Mouse (Mus musculus): Measurements from ENCODE around the gene Pip4k2a.

Pip4k2a gene

DNA sequence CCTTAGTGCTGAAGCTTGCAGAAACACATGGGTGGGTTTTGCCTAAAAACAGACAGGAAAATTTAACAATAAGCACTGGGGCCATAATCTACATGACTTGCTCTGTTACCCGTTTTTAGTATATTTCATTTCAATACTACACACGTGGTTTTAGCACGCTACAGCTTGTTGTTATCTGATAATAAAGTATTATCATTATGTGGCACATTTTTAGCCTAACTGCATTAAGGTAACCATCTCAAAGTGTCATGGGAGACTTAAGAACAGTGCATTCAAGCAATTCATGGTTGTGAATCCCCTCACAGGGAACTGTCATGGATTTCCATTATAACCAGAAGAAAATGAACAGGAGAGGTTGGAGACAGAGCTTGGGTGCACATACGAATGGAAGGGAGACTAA is 43.5 kb downstream of the Pip4k2a start:
- no peak for DNase-seq

DNA sequence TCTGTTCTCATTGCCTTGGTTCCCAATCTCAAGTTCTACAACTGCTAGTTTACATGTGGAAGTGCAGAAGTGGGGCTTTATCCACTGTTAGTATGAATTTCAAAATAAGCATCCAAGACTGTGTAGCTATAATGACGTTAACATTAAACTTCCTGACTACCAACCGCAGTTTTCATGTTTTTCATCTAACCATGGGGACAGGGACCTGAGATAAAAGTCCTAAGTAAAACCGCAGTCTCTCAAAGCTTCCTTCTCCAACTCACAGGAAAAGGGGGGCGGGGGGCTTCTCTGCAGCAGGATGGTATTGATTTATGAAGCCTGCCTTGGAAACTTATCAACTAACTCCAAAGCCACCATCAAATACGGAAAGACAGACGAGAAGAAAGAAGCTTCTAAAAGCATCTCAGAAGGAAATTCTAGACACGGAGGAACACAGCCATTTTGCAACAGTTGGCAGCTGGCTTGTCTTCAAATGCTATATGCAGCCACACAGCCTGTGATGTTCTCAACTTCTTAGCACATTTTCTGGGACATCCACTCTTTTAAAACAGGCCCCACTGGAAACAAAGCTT is 45.7 kb downstream of the Pip4k2a start:
- peak; percentile 50 to 66 for DNase-seq

DNA sequence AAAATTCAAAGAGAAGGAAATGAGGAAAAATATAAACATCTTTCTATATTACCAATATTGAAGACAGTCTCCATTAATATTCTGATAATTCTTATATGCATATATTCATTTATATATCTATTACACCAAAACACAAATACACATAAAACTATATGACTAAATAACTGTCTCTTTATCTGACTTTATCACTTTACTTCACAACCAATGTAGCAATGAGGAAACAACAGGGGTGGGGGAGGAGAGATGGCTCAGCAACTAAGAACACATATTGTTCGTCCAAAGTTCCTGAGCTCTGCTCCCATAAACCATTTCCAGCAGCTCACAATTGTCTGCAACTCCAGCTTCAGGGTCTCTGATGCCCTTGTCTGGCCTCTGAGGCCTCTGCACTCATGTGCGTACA is 47.2 kb downstream of the Pip4k2a start:
- no peak for DNase-seq

DNA sequence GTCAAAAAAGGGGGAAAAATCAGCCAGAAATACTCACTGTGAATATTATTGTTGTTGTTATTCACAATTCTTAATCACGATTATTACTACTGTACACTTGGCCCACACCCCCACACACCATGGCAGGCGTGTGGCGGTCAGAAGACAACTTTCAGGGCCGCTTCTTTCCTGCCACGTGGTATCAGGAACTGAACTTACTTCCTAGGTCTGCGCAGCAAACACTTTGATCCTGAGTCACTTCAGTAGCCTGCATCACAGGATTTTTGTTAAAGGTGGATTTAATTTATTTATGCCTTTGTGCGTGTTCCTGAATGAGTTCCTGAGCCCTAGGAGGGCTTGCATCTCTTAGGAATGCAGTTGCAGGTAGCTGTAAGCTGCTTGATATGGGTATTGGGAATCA is 49.2 kb downstream of the Pip4k2a start:
- no peak for DNase-seq

DNA sequence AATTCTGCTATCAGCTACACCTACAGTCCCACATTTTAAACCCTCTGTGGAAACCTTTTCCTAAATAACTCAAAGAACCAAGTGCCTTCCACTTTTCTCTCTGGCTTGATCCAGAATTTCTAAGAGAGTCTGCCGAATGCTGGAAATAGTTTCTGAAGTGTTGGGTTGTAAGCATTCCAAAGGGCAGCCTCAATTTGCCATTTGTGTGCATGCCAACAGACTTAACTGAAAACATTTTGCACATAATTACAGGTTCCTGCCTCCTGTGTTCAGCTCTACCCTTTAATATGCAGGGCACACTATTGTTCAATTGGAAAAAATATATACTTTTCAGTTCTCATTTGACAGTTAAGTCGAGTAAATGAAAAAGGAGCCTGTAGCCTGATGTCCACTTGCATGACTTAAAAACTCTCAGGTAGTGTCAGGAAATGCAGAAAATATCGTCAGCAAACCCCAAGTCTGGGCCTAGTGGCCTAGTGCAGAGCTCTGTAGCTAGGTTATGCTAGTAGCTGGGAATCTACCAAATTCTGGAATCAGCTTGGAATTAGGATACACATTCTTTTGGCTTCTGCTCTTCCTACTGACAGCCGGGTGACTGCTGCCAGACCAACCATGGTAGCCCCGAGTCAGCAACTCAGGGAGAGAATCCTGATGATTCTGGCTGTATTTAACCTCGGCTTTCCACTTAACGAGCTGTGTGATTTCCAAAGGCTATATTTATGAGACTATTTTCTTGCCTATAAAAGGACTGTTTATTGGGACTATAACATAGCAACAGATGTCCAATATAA is 50.1 kb downstream of the Pip4k2a start:
- no peak for DNase-seq

DNA sequence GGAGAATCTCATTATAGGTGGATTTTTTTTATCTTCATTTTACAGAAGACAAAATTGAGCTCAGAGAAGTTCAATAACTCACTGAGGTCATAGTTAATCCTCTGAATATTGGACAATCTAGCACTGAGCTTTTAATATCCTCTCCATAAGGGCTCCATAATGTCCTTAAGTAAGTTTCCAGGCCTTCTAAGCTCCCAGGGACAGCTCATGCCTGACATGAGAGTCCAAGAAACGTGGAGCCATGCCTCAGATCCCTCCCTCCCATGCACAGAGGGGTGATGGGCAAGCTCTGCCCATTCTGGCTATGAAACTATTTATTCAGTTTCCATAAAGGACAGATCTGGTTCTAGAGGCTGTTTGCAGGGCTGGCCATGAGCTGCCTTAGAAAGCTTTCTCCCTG is 52.5 kb downstream of the Pip4k2a start:
- no peak for DNase-seq

DNA sequence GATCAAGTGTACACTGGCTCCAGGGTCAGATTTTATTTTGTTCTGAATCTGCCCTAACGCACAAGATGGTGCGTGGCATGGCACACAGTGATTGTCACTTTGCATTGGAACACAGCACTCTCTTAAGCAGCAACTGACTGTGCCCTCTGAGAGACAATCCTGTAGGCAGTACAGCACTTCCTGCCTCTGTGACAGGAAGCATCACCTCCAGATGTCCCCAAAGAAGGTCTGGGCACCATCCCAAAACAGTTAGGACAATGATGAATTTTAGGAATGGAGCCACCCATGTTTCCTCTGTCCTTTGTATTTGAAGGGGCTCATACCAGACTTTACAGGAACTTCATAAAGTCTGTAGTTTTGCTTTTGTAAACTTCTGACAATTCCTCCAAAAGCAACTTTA is 54.0 kb downstream of the Pip4k2a start:
- DNase-seq = peak in 1 of 2 experiments; percentile 47

DNA sequence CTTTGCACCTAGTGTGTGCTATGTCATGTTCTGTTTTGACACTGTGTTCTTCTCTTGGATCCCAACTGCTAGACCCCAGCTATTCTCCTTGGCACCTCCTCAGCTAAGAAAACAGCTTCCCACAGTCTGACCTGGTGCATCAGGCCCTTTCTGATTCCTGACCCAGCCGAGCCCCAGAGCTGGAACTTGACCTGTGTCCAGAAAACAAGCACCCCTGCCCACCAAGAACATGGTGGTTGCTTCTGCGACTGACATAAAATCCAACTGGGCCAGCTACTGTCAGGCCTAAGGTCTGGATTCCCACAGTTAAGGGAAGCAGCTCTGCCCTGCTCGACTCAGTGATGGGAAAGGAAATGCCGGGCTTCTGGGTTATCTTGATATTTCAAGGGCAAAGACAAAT is 54.6 kb downstream of the Pip4k2a start:
- no peak for DNase-seq

DNA sequence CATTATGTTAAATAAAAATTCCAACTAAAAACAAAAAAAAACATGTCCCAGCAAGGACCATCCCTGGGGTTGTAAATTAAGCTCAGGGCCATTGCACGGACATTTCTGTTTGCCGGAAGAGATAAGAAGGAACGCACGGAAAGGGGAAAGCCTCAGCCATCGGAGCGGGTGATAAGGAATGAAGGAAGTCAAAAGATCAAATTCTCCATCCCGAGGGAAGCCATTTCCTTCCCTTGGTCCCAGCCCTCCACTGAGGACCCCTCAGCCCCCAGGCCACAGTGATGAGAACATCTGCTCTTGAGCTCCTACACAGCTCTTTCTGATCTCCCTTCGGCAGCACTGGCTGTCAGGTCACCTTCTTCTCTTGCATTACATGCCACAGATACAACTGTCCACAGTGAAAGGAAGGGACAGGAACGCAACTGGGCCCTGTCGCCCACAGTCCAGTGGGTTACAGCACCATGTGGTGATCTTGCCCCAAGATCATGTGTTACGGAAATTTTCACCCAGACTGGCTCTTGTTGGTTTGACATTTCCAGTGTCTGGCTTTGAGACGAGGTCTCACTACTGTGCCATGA is 57.1 kb downstream of the Pip4k2a start:
- DNase-seq = peak in 1 of 2 experiments; percentile 36

DNA sequence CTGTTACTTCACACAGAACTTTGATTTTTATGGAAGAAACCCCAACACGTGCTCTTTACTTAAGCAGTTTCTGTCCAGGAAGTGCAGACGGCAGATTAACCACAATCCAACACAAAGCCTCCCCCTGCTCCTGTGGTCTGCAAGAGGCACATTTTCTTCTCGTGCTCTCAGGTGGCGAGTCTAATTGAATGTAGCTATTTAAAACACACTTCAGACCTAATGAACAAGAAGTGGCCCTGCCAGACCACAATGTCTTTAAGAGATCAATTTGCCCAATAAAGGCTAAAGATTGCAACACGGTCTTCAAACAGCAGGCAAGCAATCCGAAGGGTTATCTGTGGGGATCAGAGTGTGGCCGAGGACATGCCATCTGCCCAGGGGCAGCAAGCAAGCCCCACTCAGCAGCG is 59.0 kb downstream of the Pip4k2a start:
- no peak for DNase-seq

DNA sequence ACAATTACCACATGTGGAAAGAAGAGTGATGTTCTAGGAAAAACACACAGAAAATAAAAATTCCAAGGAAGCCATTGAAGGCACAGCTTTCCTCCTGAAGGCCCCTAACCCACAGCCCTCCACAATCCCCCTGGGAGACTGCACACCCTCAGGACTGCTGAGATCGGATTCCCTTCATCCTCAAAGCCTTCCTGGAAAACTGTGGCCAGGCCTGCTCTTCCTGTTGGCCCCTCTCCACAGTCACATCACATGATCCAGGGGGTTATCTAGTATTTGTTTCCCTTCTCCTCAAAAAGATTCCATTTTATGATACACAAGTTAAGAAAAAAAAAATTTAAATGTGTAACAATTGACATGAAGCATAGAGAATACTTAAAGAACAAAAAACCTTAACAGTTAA is 59.7 kb downstream of the Pip4k2a start:
- peak; percentile 43 to 53 for DNase-seq

DNA sequence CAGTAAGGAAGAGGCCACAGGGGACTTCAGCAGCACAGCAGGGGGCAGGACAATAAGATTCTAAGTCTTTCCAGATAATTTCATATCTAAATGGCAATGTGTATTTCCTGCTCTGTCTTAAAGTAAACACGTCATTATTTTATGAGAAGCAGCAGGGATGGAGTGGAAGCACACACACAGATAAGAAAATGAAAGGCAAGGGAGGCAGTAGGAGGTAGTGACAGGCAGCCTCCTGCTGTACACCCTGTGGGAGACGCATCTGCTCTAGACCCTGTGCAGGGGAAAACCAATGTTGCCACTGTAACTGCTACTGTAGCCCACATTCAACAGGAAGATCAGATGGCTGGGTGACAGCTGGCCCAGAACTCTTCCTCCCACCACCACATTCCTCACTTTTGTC is 60.3 kb downstream of the Pip4k2a start:
- DNase-seq = no peak

DNA sequence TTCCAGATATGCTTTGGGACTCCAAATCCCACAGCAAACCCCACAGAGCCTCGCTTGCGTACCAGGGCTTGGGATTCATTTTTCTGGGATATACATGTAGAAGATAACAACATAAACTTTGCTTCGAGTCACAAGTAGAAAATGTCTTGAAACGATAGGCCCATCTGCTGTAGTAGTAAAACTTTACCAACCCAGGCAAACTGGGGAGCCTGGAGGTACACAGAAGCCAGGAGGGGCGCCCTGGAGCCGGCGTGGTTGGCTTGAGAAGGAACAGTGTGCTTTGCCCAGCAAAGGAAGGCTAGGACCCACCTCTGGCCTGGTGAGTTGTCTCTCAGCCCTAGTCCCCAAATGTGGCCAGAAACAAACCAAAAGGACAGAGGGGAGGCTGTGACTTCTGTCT is 61.5 kb downstream of the Pip4k2a start:
- DNase-seq = no peak

DNA sequence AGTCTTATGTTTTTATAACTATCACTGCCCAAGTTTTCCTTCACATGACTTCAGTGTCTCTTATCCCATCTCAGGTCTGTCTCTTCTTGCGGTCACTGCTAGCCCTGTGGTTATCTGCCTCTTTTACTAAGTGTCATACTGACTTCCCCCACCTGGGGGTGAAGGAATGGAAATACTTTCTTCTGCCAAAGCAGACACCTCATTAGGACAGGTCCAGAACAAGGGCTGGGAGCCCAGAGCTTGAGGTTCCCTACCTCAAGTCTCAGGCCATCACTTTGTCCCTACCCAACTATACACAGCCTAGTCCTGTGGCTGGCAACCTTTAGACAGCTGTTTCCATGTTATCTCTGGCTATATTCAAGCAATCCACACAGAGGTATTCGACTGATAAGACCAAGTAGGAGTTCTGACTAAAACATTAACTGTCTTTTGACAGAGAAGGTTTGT is 62.3 kb downstream of the Pip4k2a start:
- no peak for DNase-seq

DNA sequence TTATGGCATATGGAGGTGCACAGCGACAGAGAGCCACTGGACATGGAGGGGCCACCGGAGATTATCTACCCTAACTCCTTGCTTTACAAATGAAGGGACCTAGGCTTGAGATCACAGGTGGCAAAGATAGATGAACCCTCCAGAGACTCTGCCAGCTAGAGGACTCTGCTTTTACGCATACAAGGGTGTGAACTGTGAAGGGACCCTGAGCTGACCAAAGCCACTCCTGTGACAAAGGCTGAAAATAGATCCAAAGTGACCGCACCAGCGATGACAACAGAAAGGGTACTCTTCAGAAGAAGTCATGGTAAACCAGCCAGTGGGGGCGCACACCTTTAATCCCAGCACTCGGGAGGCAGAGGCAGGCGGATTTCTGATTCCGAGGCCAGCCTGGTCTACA is 63.8 kb downstream of the Pip4k2a start:
- DNase-seq = no peak

DNA sequence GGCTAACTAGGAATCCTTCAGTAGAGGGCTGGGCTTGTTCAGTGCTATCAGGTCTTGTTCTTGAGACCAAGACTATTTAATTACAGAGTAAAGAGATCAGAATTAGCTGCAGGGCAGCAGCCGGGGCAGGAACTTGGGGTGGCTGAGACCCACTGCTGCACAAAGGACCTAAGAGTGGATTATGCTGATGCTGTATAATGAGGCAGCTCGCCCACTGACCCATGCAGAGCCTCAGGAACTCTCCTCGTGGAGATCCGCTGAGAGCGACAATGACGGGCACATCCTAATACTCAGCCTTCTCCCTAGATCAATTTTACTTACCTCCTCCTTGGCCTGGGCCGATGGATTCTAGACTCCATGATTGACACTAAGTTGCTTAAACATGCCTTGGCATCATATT is 64.5 kb downstream of the Pip4k2a start:
- DNase-seq = no peak

DNA sequence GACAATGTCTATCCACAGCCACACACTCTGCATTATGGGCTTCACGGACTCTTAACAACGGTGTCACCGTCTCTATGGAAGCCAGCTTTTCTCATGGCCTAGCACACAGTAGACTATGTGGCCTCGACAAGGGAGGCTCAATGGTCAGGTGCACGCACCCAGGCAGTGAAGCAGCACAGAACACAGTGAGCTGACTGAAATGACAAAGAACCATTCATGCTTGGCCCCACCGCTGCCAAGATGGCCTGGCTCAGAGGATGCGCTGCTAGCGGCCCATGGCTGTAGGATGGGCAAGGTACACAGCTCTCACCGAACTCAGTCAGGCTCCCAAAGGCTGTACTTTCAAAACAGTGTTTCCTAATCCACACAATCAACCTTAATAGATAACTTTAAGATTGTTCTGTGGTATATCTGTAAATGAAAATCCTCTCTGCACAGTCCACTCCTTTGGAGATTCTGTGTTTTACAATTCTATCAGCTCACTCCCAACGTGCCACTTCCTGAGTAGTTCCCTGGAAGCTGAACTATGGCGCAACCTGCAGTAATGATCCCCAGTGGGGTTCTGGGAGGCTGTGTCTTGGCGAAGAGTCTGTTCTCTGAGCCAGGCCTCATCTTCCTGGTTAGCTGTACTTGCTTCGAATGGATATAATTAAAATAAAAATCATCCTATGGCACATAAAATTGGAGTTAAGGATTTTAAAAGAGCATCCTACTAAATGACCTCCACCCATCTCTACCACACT is 67.4 kb downstream of the Pip4k2a start:
- DNase-seq = no peak

DNA sequence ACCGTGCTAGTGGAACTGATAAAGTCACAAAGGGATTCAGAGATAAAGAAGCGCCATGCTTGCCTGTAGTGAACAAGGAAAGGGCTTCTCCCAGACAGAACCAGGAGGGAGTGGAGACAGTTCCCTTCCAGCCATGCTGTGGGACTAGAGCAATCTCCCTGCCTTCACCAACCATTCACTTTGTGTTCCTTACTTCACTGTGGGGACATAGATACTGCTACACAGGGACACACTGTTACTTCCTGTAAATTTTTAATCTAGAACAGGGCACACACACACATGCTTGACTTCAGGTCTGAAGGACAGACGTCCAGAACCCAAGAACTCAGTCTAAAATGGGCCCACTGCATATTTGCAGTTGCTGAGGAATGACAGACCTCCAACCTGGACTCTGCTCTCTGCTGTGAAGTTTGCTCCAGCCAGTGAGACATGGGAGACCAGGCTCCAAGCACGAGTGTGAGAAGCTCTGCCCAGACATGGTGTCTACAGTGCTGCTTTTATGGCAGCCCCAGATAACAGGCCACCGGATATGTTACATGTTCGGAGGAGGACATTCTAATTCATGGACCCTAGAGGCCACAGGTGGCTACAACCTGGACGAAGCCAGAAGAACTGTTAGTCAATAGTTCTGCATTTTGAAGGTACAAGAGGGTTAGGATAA is 69.2 kb downstream of the Pip4k2a start:
- DNase-seq = no peak

DNA sequence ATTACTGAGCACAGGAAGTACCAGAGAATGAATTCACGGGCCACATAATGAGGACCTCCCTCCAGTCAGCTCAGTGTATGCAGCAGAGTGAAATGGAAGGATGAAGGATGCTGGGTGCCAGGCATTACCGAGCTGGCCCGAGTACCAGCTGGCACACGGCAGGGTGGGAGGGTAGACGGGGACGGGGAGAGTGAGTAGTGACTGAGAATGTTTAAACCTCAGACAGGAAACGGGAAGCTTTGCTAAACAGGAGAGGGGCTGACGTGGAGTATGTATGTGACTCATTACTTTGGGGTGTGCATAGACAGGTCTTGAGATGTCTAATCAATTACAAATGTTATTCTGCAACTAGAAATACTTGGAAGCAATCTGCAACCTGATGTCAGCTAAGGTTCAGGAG is 69.7 kb downstream of the Pip4k2a start:
- no peak for DNase-seq

DNA sequence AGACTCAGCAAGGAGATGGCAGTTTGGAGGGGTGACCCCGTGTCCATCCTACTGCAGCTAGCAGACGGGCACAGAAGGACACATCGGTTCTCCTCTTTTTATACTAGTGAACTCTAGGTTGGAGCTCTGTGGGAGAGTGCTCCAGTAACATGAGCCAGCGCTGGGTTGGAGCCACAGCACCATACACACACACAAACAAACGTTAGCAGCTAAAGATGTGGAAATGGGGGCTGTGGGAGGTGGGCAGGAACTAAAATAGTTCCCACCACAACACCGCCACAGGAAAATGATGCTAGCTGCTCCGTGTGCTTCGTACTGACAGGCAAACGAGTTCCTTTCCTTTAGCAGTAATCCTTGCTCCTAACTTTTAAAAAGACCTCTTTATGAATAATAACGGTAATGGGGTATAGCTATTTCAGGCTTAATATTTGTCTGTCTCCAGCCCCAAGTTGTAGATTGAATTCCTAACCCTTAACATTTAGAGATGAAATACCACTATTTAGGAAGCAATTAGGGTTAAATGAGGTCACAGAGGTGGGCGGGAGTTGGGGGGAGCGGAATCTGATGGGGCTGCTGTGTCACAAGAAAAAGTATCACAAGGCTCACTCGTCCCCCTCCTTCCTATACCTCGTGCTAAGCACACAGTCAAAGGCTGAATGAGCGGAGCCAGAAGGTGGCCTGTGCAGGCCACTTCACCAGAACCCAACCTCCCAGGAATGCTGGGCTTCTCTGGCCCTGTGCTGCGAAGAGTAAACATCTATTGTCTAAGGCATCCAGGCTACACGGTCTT is 73.9 kb downstream of the Pip4k2a start:
- no peak for DNase-seq

DNA sequence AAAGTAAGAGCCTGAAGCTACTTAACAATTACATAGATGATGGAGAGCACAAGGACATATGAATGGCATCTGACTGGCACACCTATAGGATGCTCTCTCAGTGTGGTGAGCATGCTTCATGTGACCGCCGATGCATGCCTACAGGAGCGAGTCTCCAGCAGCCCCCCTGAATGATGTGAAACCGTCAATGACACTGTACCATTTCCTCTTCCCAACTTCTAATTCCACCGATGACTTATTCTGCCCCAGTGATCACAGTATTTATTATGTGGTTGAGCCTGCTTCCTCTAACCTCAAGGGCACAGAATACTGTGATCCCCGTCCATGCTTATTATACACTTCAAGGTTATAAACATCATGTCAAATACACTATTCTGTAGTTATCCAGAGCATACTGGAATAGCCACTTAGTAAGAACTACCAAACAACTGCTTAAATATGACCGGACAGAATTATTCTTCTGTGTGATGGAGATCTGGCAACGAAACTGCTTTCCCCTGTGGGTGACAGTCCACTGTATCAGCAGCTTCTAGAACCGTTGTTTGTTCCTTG is 74.8 kb downstream of the Pip4k2a start:
- no peak for DNase-seq
